Mouse (Mus musculus): ENCODE measurements around the gene Mrpl27.
A peak's percentile ranks its signal among the peaks of the same experiment; 100 is the strongest.
"Not testable (repeated sequence)": the region's sequence is repeated elsewhere in the genome, so short reads cannot be mapped to it uniquely, and the experiment has no call there.

Gene Mrpl27

GRCm38 (mm10) chr11:94675446-94675845 is 21.9 kb downstream of the Mrpl27 start:
- peak; percentile 38 to 57 for DNase-seq

DNA sequence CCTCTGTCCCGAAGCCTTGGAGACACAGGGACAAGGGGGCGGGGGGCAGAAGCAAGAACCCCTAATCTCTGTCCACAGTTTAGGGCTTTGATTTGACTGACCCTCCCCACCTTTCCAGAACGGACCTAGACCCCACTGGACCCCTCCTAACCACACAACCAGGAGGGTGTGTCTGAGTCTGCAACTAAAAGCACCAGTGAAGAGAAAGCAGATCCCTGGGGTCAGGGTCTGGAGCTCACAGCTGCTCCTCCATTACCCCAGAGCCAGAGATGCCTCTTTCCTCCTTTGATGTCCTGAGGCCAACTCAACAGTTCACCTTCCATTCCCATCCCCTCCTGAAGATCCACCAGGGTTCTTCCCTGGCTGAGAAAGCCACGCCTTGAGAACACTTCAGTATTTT is 22.7 kb downstream of the Mrpl27 start:
- DNase-seq: no peak

- peak; percentile 92 to 94 for DNase-seq
Measured at GRCm38 (mm10) chr11:94676754-94677606, 23.4 kb downstream of the Mrpl27 start, which contains the start of gene Xylt2. Gene Xylt2, minus strand, starts transcription at chr11:94677515.

GRCm38 (mm10) chr11:94677607-94678145 is 24.1 kb downstream of the Mrpl27 start:
- DNase-seq: no peak

GRCm38 (mm10) chr11:94680639-94681038 is 27.1 kb downstream of the Mrpl27 start:
- peak in 1 of 2 experiments; percentile 65 for DNase-seq

DNA sequence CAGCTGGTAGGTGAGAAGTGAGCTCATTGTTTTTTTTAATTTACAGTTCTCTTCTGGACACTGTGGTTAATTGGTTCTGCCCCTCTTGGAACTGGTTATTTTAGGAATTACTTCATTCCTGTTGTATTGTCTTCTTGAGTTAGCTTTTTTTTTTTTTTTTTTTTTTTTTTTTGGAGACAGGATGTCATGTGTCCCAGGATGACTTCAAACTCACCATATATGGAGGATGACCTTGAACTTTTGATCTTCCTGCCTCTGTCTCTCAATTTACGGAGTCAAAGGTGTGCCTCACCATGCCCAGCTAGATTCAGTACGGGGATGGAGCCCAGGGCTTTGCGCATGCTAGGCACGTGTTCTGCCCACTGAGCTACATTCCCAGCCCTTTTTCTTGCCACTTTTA is 28.1 kb downstream of the Mrpl27 start:
- DNase-seq: no peak

- DNase-seq: peak in 1 of 2 experiments; percentile 32
Measured at GRCm38 (mm10) chr11:94682427-94682826, 28.9 kb downstream of the Mrpl27 start.

GRCm38 (mm10) chr11:94687178-94687577 is 33.6 kb downstream of the Mrpl27 start:
- no peak for DNase-seq

GRCm38 (mm10) chr11:94692502-94692901 is 38.9 kb downstream of the Mrpl27 start:
- DNase-seq: not testable (repeated sequence)

DNA sequence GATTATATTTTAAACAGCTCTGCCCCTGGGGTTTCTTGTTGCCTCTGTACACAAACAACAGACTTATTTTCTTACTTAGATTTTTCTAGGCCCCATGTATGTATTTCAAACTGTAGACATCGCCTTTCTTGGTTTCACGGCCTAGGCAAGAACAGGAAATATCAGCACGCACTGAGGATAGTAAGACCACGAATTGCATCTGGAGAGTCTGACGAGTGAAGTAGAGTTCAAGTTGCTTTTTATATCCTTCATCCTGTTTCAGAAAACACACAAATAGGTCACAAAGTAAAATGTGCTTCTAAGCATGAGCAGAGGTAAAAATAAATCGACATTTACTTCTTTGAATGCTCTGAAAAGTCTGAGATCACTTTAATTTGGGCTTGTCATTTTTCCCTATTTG is 41.9 kb downstream of the Mrpl27 start:
- DNase-seq: no peak

GRCm38 (mm10) chr11:94697140-94697539 is 43.6 kb downstream of the Mrpl27 start:
- no peak for DNase-seq

- no peak for DNase-seq
Measured at GRCm38 (mm10) chr11:94697703-94698464, 44.3 kb downstream of the Mrpl27 start.

DNA sequence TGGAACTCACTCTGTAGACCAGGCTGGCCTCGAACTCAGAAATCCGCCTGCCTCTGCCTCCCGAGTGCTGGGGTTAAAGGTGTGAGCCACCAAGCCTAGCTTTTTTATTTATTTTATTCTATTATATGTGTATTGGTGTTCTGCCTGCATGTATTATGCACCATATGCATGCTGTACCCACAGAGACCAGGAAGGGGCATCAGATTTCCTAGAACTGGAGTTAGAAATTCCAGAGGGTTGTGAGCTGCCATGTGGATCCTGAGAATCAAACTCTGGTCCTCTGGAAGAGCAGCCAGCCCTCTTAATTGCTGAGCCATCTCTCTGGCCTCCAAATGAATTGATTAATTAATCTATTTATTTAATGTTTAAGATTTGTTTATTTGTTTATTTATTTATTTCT is 45.8 kb downstream of the Mrpl27 start:
- no peak for DNase-seq

- peak; percentile 20 to 40 for DNase-seq
Measured at GRCm38 (mm10) chr11:94701401-94702215, 48.0 kb downstream of the Mrpl27 start.

- DNase-seq: peak; percentile 23 to 24
Measured at GRCm38 (mm10) chr11:94702216-94702610, 48.6 kb downstream of the Mrpl27 start.

- DNase-seq: peak in 1 of 2 experiments; percentile 32
Measured at GRCm38 (mm10) chr11:94704020-94704419, 50.5 kb downstream of the Mrpl27 start.

DNA sequence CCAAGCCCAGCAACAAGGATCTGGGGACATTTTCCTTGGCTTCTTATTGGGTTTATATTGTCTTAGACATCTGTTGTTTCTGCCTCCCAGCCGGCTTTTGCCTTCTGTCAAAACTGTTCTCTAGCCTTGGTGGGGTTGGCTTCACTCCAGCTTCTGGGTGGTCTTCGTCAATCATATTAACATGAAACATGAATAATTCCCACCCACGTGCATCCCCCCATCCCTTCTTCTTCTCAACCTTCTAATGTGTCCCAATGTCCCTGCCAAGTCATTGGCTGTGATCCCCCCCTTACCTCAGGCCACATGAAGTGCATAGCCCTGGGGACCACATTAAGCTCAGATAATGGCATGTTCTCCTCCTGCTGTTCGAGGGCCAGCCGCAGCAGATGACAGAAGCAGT is 50.9 kb downstream of the Mrpl27 start, which contains the start of gene Gm11541:
TSS of gene Gm11541 (minus strand) at position 28 of the 400 bp plus-strand sequence.
- DNase-seq: peak; percentile 30 to 63

Measured in cerebellum, postnatal 14 days (tissue).